In genomic region chr9:119156278-119157201, GRCm38 (mm10) we compare ENCODE assay signal across 8 mouse cellular contexts. TPM values are rescaled to one million over a fixed set of nuclear protein-coding genes. Genes with fewer than 3 reads are reported as not detected.
DNase-seq lines count a peak whose midpoint lies in the region; ATAC-seq and TF ChIP-seq lines count a peak whose summit lies in the region.

Acaa1b (minus strand) TSS chr9:119157093.

- DNase-seq in CD4-positive helper T cell, adult 2 months (ENCODE audit: low read depth, low spot score): peak; percentile 46
- peak; percentile 64 for DNase-seq in c-Kit-positive CD71-negative TER-119-negative erythroid progenitor cells, embryonic 14.5 days (ENCODE audit: low read depth)
- DNase-seq in forebrain, embryonic 11.5 days (ENCODE audit: low spot score): peak; percentile 89
- DNase-seq in kidney, postnatal 10 days: peak; percentile 94
- peak; percentile 18 for DNase-seq in liver, embryonic 13.5 days
- peak; percentile 87 for DNase-seq in neural tube, embryonic 11.5 days (ENCODE audit: low spot score)

- H3K36me3 ChIP-seq in forebrain, embryonic 11.5 days (ENCODE audit: control insufficient read depth, insufficient read depth, low read length): no peaks in the 10 kb centered on the region
- no peaks in the 10 kb centered on the region for H3K36me3 ChIP-seq in heart, embryonic 14.5 days (ENCODE audit: control insufficient read depth, insufficient read depth, low read length)
- H3K36me3 ChIP-seq in liver, embryonic 13.5 days: no peaks in the 10 kb centered on the region
- no peaks in the 10 kb centered on the region for H3K36me3 ChIP-seq in neural tube, embryonic 11.5 days (ENCODE audit: control insufficient read depth, insufficient read depth, low read length)
- no peaks in the 10 kb centered on the region for H3K36me3 ChIP-seq in testis, adult 2 months (ENCODE audit: control insufficient read depth, insufficient read depth, low read length)

- WGBS in forebrain, embryonic 11.5 days: 1% methylated on average over 65 of the region's 65 CpGs
- WGBS in heart, embryonic 14.5 days: under 1% methylated on average over 64 of the region's 65 CpGs
- WGBS in liver, embryonic 13.5 days (ENCODE audit: insufficient replicate concordance): 1% methylated on average over 65 of the region's 65 CpGs
- under 1% methylated on average over 61 of the region's 65 CpGs for WGBS in neural tube, embryonic 11.5 days

- 0 out of 2 replicates have a peak, but pooled peaks have one; percentile 22 for TF ChIP-seq CTCF in testis, adult 2 months (IDR thresholded peaks at IDR 0.05; ENCODE audit: control insufficient read depth, insufficient read depth, insufficient replicate concordance, low read depth, low read length)

- H3K9ac ChIP-seq in forebrain, embryonic 11.5 days (ENCODE audit: low read length): peak within 1 kb of the TSS; percentile 35; the same call in 1 of the 2 replicates
- peak within 1 kb of the TSS; percentile 25; the same call in 1 of the 2 replicates for H3K9ac ChIP-seq in heart, embryonic 14.5 days (ENCODE audit: low read length)
- no peak within 1 kb of the TSS; the same call in 1 of the 2 replicates for H3K9ac ChIP-seq in liver, embryonic 13.5 days
- peak within 1 kb of the TSS; percentile 32; the same call in 1 of the 2 replicates for H3K9ac ChIP-seq in neural tube, embryonic 11.5 days (ENCODE audit: low read length)

- H3K4me1 ChIP-seq in forebrain, embryonic 11.5 days (replicated peaks; ENCODE audit: control insufficient read depth, insufficient read depth, low read length): no peaks in the 10 kb centered on the region
- no peaks in the 10 kb centered on the region for H3K4me1 ChIP-seq in heart, embryonic 14.5 days (ENCODE audit: control insufficient read depth in 2 of 2, insufficient read depth in 2 of 2, low read length in 2 of 2)
- H3K4me1 ChIP-seq in liver, embryonic 13.5 days (replicated peaks): 0 out of 2 replicates have a peak, but pooled peaks cover 5% of the 10 kb centered on the region
- no peaks in the 10 kb centered on the region for H3K4me1 ChIP-seq in neural tube, embryonic 11.5 days (ENCODE audit: control insufficient read depth, insufficient read depth, low read length)
- H3K4me1 ChIP-seq in testis, adult 2 months (ENCODE audit: control insufficient read depth, insufficient read depth, low read length): peaks cover 6% of the 10 kb centered on the region

- peaks cover 3% of the 10 kb centered on the region; the same call in 1 of the 2 replicates for H3K27me3 ChIP-seq in forebrain, embryonic 11.5 days (ENCODE audit: control insufficient read depth, insufficient read depth, low read length)
- H3K27me3 ChIP-seq in heart, embryonic 14.5 days (ENCODE audit: control insufficient read depth, insufficient read depth, low read length): peaks cover 20% of the 10 kb centered on the region
- H3K27me3 ChIP-seq in liver, embryonic 13.5 days: peaks cover 30% of the 10 kb centered on the region
- 0 out of 2 replicates have a peak, but pooled peaks cover 6% of the 10 kb centered on the region for H3K27me3 ChIP-seq in neural tube, embryonic 11.5 days (ENCODE audit: control insufficient read depth, insufficient read depth, low read length)
- no peaks in the 10 kb centered on the region for H3K27me3 ChIP-seq in testis, adult 2 months (ENCODE audit: control insufficient read depth, insufficient read depth, low read length)

- no peak within 1 kb of the TSS for H3K27ac ChIP-seq in forebrain, embryonic 11.5 days (ENCODE audit: low read depth, low read length)
- H3K27ac ChIP-seq in heart, embryonic 14.5 days (replicated peaks in 1 of 2; ENCODE audit: control insufficient read depth in 1 of 2, insufficient read depth in 1 of 2, low read depth in 2 of 2, low read length in 2 of 2): no peak within 1 kb of the TSS
- H3K27ac ChIP-seq in liver, embryonic 13.5 days: no peak within 1 kb of the TSS
- H3K27ac ChIP-seq in neural tube, embryonic 11.5 days (ENCODE audit: low read depth, low read length): no peak within 1 kb of the TSS
- no peak within 1 kb of the TSS for H3K27ac ChIP-seq in testis, adult 2 months (ENCODE audit: control insufficient read depth, insufficient read depth, low read depth, low read length)

- no peaks in the 10 kb centered on the region for H3K9me3 ChIP-seq in forebrain, embryonic 11.5 days (ENCODE audit: control insufficient read depth, low read length)
- H3K9me3 ChIP-seq in heart, embryonic 14.5 days (ENCODE audit: control insufficient read depth, low read length): no peaks in the 10 kb centered on the region
- H3K9me3 ChIP-seq in liver, embryonic 13.5 days (replicated peaks): no peaks in the 10 kb centered on the region
- no peaks in the 10 kb centered on the region for H3K9me3 ChIP-seq in neural tube, embryonic 11.5 days (ENCODE audit: control insufficient read depth, low read length)

- peak within 1 kb of the TSS; percentile 60 for H3K4me2 ChIP-seq in forebrain, embryonic 11.5 days (ENCODE audit: low read depth, low read length, severe bottlenecking)
- H3K4me2 ChIP-seq in heart, embryonic 14.5 days (ENCODE audit: low read length): peak within 1 kb of the TSS; percentile 73
- peak within 1 kb of the TSS; percentile 62 for H3K4me2 ChIP-seq in liver, embryonic 13.5 days
- H3K4me2 ChIP-seq in neural tube, embryonic 11.5 days (ENCODE audit: low read depth): peak within 1 kb of the TSS; percentile 53

- peak; percentile 90 for ATAC-seq in forebrain, embryonic 11.5 days (replicated peaks; ENCODE audit: low FRiP score)
- peak; percentile 69; the same call in 1 of the 2 replicates for ATAC-seq in heart, embryonic 14.5 days (ENCODE audit: insufficient number of reproducible peaks, insufficient read depth, low FRiP score, low read depth)
- peak; percentile 67 for ATAC-seq in liver, embryonic 13.5 days (ENCODE audit: low read depth)
- ATAC-seq in neural tube, embryonic 11.5 days (ENCODE audit: insufficient read depth, low FRiP score, low TSS enrichment): peak; percentile 94

- peak within 1 kb of the TSS; percentile 43 for H3K4me3 ChIP-seq in forebrain, embryonic 11.5 days (ENCODE audit: low read depth, low read length)
- H3K4me3 ChIP-seq in heart, embryonic 14.5 days (ENCODE audit: control insufficient read depth in 1 of 2, insufficient read depth in 1 of 2, low read depth in 1 of 2, low read length in 2 of 2): peak within 1 kb of the TSS; percentile 38 to 46
- peak within 1 kb of the TSS; percentile 52 for H3K4me3 ChIP-seq in liver, embryonic 13.5 days (replicated peaks)
- H3K4me3 ChIP-seq in neural tube, embryonic 11.5 days (ENCODE audit: low read depth, low read length): peak within 1 kb of the TSS; percentile 43
- H3K4me3 ChIP-seq in testis, adult 2 months (ENCODE audit: control insufficient read depth, low read depth, low read length): peak within 1 kb of the TSS; percentile 49

- no peak for TF ChIP-seq POLR2A in testis, adult 2 months (IDR thresholded peaks at IDR 0.05; ENCODE audit: control insufficient read depth, low read depth, low read length)

RNA-seq across cellular contexts. Expression of gene Acaa1b, which starts in this region (rescaled TPM):
- polyA plus RNA-seq in forebrain, embryonic 11.5 days (2014; fragmentation: Nextera tagmentation; extraction: Ambion mirVana): 0.84 and 1.2 TPM in 2 replicates
- 0.32 and 1.00 TPM in 2 replicates for polyA plus RNA-seq in heart, embryonic 14.5 days (2014; fragmentation: Nextera tagmentation; extraction: Ambion mirVana)
- 2.6 and 3.1 TPM in 2 replicates for polyA plus RNA-seq in liver, embryonic 13.5 days (2015; fragmentation: Nextera tagmentation; extraction: Ambion mirVana)
- polyA plus RNA-seq in neural tube, embryonic 11.5 days (2014; fragmentation: Nextera tagmentation; extraction: Ambion mirVana): 1.2 and 1.4 TPM in 2 replicates
- polyA plus RNA-seq in testis, adult 2 months (2012; rRNA removed): 1.0 TPM in 2 replicates

Comparison
In these comparisons a context has a peak if more than half of its experiments do, and no peak if none do; other contexts are left out.
1. Peak in ATAC-seq, H3K4me3 ChIP-seq, H3K9ac ChIP-seq and H3K4me2 ChIP-seq in heart, embryonic 14.5 days; RNA of the gene not detected or under 1 TPM.
2. DNase-seq: peak in every context shown above with its lines; median percentile 94 in kidney, postnatal 10 days; 89 in forebrain, embryonic 11.5 days; 87 in neural tube, embryonic 11.5 days; 64 in c-Kit-positive CD71-negative TER-119-negative erythroid progenitor cells, embryonic 14.5 days; 46 in CD4-positive helper T cell, adult 2 months; 18 in liver, embryonic 13.5 days.